Comparison of ENCODE assay signal across 9 mouse cellular contexts in genomic region chr1:34005238-34005725, GRCm38 (mm10).
DNase-seq lines count a peak whose midpoint lies in the region; ATAC-seq lines count a peak whose summit lies in the region.
"Had no signal": no experiment of that assay in that cellular context is flagged by ENCODE, and none has a peak within 500 bp of the region (broad histone marks: within the 10 kb centered on the region; RNA-seq: fewer than 3 reads in every experiment).

No protein-coding gene starts in this region.

- H3K9ac ChIP-seq in heart, embryonic 16.5 days (ENCODE audit: low read length) = peak overlapping the region; percentile 69

- peak overlapping the region; percentile 66 for H3K4me3 ChIP-seq in heart, embryonic 10.5 days
- H3K4me3 ChIP-seq in heart, embryonic 16.5 days (ENCODE audit: low read length) = peak overlapping the region; percentile 65

- ATAC-seq in heart, embryonic 16.5 days (replicated peaks; ENCODE audit: extremely low read depth, insufficient read depth, low FRiP score) = 0 out of 2 replicates have a peak, but pooled peaks have one; percentile 23
- no peak for ATAC-seq in erythroid progenitor cell, adult 5-6 weeks (replicated peaks; ENCODE audit: low FRiP score, poor library complexity, severe bottlenecking)

- no peaks in the 10 kb centered on the region for H3K36me3 ChIP-seq in heart, embryonic 10.5 days
- H3K36me3 ChIP-seq in heart, embryonic 16.5 days (ENCODE audit: control insufficient read depth, insufficient read depth) = no peaks in the 10 kb centered on the region
- H3K36me3 ChIP-seq: G1E had no signal

- 8% methylated on average over 10 of the region's 10 CpGs for WGBS in heart, embryonic 10.5 days
- WGBS in heart, embryonic 16.5 days = 10% methylated on average over 10 of the region's 10 CpGs

- DNase-seq in heart, embryonic 10.5 days (ENCODE audit: low spot score) = no peak
- no peak for DNase-seq in heart, adult 18-20 months
- DNase-seq in R1 (ENCODE audit: low read depth, low spot score) = peak; percentile 43
- peak; percentile 62 for DNase-seq in mesoderm, embryonic 11.5 days (ENCODE audit: low read depth, low spot score)
- DNase-seq in thymus, postnatal 4 days = no peak
- DNase-seq in urinary bladder, postnatal 36 days (ENCODE audit: low spot score in 2 of 2) = no peak

- H3K9me3 ChIP-seq in heart, embryonic 10.5 days = no peaks in the 10 kb centered on the region
- no peaks in the 10 kb centered on the region for H3K9me3 ChIP-seq in heart, embryonic 16.5 days (replicated peaks; ENCODE audit: control insufficient read depth, low read length)
- H3K9me3 ChIP-seq: G1E had no signal

- H3K27me3 ChIP-seq in heart, embryonic 10.5 days (ENCODE audit: insufficient read depth, poor library complexity, severe bottlenecking) = no peaks in the 10 kb centered on the region
- no peaks in the 10 kb centered on the region for H3K27me3 ChIP-seq in heart, embryonic 16.5 days (ENCODE audit: control insufficient read depth, insufficient read depth, low read length)

- peaks cover 30% of the 10 kb centered on the region for H3K4me1 ChIP-seq in heart, embryonic 10.5 days
- peaks cover 12% of the 10 kb centered on the region for H3K4me1 ChIP-seq in heart, embryonic 16.5 days (ENCODE audit: control insufficient read depth, insufficient read depth, low read length)

- H3K4me2 ChIP-seq in heart, embryonic 16.5 days (ENCODE audit: low read depth, low read length) = peak overlapping the region; percentile 98

- H3K27ac ChIP-seq in heart, embryonic 10.5 days = peak overlapping the region; percentile 72
- peak overlapping the region; percentile 74 for H3K27ac ChIP-seq in heart, embryonic 16.5 days (ENCODE audit: low read length)

Comparison
In these comparisons a context has a peak if more than half of its experiments do, and no peak if none do; other contexts are left out.
1. DNase-seq: peak in R1 (single experiment) and mesoderm, embryonic 11.5 days (single experiment); none in heart, embryonic 10.5 days (single experiment), heart, adult 18-20 months (0 of 2), thymus, postnatal 4 days (single experiment) and urinary bladder, postnatal 36 days (0 of 2).